Mouse (Mus musculus): ENCODE measurements around the gene Fdxacb1. TPM values are rescaled to one million over a fixed set of nuclear protein-coding genes. Genes with fewer than 3 reads are reported as not detected.
A peak's percentile ranks its signal among the peaks of the same experiment; 100 is the strongest.

Fdxacb1 gene
- total and polyA plus RNA-seq, 2 experiments from 2014 or later = 7.9 to 10.0 TPM

- ATAC-seq (ENCODE audit: insufficient read depth, low read depth) = no peak
- no peak overlapping the region for H3K27ac ChIP-seq (ENCODE audit: low read depth)
- DNase-seq (ENCODE audit: low spot score) = no peak
These were observed 6.4 kb upstream of the Fdxacb1 start for GRCm38 (mm10) chr9:50761520-50762243.

DNA sequence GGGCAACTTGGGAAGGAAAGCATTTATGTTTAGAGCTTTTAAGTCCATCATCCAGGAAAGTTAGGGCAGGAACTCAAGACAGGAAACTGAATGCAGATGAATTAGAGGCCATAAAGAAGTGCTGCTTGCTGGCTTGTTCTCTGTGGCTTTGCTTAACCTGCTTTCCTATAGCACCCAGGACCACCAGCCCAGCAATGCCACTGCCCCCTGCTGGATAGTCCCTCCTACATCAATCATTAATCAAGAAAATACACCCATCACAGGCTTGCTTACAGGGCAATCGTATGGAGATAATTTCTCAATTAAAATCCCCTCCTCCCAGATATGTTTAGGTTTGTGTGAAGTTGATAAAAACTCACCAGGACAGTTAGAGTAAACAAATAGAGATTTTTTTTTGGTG lies 4.7 kb upstream of the Fdxacb1 start:
- no peaks in the 10 kb centered on the region for H3K36me3 ChIP-seq (replicated peaks; ENCODE audit: control insufficient read depth, insufficient read depth, low read length)
- H3K4me1 ChIP-seq (ENCODE audit: control insufficient read depth, insufficient read depth) = peaks cover 6% of the 10 kb centered on the region
- H3K27ac ChIP-seq (ENCODE audit: low read depth) = no peak overlapping the region
- H3K27me3 ChIP-seq (ENCODE audit: control insufficient read depth, insufficient read depth, low read length) = no peaks in the 10 kb centered on the region
- DNase-seq (ENCODE audit: low spot score) (peak; percentile 46), ATAC-seq (ENCODE audit: insufficient read depth, low read depth) (no peak)
- H3K4me2 ChIP-seq (ENCODE audit: low read depth, low read length) = no peak overlapping the region
- H3K9ac ChIP-seq (replicated peaks; ENCODE audit: low read depth, low read length) = no peak overlapping the region
- no peak overlapping the region for H3K4me3 ChIP-seq (ENCODE audit: low read depth, low read length)
- no peaks in the 10 kb centered on the region for H3K9me3 ChIP-seq (replicated peaks; ENCODE audit: control insufficient read depth, low read length)
- WGBS = 60% methylated on average over 1 of the region's 1 CpGs
- TF ChIP-seq EP300 (IDR thresholded peaks at IDR 0.05; ENCODE audit: low read depth) (no peak), CTCF (IDR thresholded peaks at IDR 0.05; ENCODE audit: low read depth) (peak; percentile 71)

More at GRCm38 (mm10) chr9:50761520-50762243, 6.4 kb upstream of the Fdxacb1 start:
- 61% methylated on average over 6 of the region's 6 CpGs for WGBS
- Histone ChIP-seq H3K9me3 (replicated peaks; ENCODE audit: control insufficient read depth, low read length) (no peaks in the 10 kb centered on the region), H3K4me2 (ENCODE audit: low read depth, low read length) (no peak overlapping the region), H3K36me3 (replicated peaks; ENCODE audit: control insufficient read depth, insufficient read depth, low read length) (peaks cover 3% of the 10 kb centered on the region), H3K4me3 (ENCODE audit: low read depth, low read length) (no peak overlapping the region), H3K27me3 (ENCODE audit: control insufficient read depth, insufficient read depth, low read length) (no peaks in the 10 kb centered on the region), H3K9ac (replicated peaks; ENCODE audit: low read depth, low read length) (no peak overlapping the region), H3K4me1 (ENCODE audit: control insufficient read depth, insufficient read depth) (no peaks in the 10 kb centered on the region)
- no peak for TF ChIP-seq EP300 (IDR thresholded peaks at IDR 0.05; ENCODE audit: low read depth)
- no peak for TF ChIP-seq CTCF (IDR thresholded peaks at IDR 0.05; ENCODE audit: low read depth)

DNA sequence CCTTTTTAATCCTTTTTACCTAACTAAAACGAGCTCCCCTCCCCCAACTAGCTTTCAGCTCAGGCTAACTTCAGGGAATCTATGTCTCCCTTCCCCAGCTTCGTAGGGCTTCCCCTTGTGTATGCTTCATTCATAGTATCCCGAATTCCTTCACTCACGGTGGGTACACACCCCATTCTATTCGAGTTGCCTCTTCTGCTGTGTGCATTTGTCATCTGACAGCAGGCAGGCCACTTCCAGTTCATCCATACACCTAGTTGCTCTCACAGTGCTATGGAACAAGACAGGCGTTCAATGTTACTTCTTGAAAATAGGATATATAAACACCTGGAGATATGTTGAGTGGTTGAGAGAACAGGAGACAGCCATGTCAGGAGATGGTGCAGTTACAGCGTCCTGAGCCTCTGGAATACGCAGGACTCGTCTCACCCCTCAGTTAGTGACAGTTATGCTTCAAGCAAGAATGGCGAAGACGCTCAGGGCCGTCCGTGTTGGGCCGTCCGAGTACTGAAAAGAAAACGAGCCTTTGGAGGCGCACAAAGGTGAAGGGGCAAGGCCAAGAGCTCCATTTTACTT lies 417 bp upstream of the Fdxacb1 start:
- Histone ChIP-seq H3K36me3 (replicated peaks; ENCODE audit: control insufficient read depth, insufficient read depth, low read length) (peaks cover 13% of the 10 kb centered on the region; the same call in 1 of the 2 replicates), H3K9me3 (replicated peaks; ENCODE audit: control insufficient read depth, low read length) (no peaks in the 10 kb centered on the region), H3K4me1 (ENCODE audit: control insufficient read depth, insufficient read depth) (peaks cover 19% of the 10 kb centered on the region), H3K27me3 (ENCODE audit: control insufficient read depth, insufficient read depth, low read length) (no peaks in the 10 kb centered on the region), H3K4me2 (ENCODE audit: low read depth, low read length) (peak overlapping the region; percentile 76), H3K27ac (ENCODE audit: low read depth) (peak overlapping the region; percentile 88), H3K9ac (replicated peaks; ENCODE audit: low read depth, low read length) (peak overlapping the region; percentile 55), H3K4me3 (ENCODE audit: low read depth, low read length) (peak overlapping the region; percentile 57)
- ATAC-seq (ENCODE audit: insufficient read depth, low read depth) (no peak; the same call in 1 of the 2 replicates), DNase-seq (ENCODE audit: low spot score) (no peak)
- 4% methylated on average over 17 of the region's 17 CpGs for WGBS
- no peak for TF ChIP-seq CTCF (IDR thresholded peaks at IDR 0.05; ENCODE audit: low read depth)
- no peak; the same call in 1 of the 2 replicates for TF ChIP-seq EP300 (IDR thresholded peaks at IDR 0.05; ENCODE audit: low read depth)

DNA sequence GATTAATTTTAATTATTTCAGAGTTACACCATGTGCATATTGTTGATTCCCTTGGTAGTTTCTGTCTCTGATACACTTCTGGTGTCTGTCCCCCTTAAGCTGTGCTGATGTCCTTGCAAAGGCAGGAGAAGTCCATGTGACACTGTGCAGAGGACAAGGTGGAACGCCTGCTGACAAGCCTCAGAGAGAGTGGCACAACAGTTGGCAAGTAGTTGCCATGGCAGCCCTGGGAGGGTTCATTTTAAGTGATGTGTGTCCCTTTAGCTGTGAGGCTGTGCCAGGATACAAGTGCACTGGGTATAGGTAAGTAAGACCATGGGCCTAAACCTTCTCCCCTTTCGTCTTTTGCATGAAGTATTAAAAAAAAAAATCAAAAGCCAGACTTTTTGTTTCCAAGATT lies 2.0 kb downstream of the Fdxacb1 start:
- Histone ChIP-seq H3K27ac (ENCODE audit: low read depth) (no peak overlapping the region), H3K36me3 (replicated peaks; ENCODE audit: control insufficient read depth, insufficient read depth, low read length) (peaks cover 13% of the 10 kb centered on the region; the same call in 1 of the 2 replicates), H3K4me2 (ENCODE audit: low read depth, low read length) (no peak overlapping the region), H3K27me3 (ENCODE audit: control insufficient read depth, insufficient read depth, low read length) (no peaks in the 10 kb centered on the region), H3K4me1 (ENCODE audit: control insufficient read depth, insufficient read depth) (peaks cover 23% of the 10 kb centered on the region), H3K9ac (replicated peaks; ENCODE audit: low read depth, low read length) (no peak overlapping the region), H3K4me3 (ENCODE audit: low read depth, low read length) (no peak overlapping the region), H3K9me3 (replicated peaks; ENCODE audit: control insufficient read depth, low read length) (no peaks in the 10 kb centered on the region)
- no peak for ATAC-seq (ENCODE audit: insufficient read depth, low read depth)
- DNase-seq (ENCODE audit: low spot score) = no peak
- 70% methylated on average over 2 of the region's 2 CpGs for WGBS
- no peak for TF ChIP-seq EP300 (IDR thresholded peaks at IDR 0.05; ENCODE audit: low read depth)
- TF ChIP-seq CTCF (IDR thresholded peaks at IDR 0.05; ENCODE audit: low read depth) = no peak

GRCm38 (mm10) chr9:50774026-50774462 lies 6.0 kb downstream of the Fdxacb1 start:
- ATAC-seq (ENCODE audit: insufficient read depth, low read depth) = no peak
- H3K9me3 ChIP-seq (replicated peaks; ENCODE audit: control insufficient read depth, low read length) = no peaks in the 10 kb centered on the region
- peaks cover 16% of the 10 kb centered on the region; the same call in 1 of the 2 replicates for H3K36me3 ChIP-seq (replicated peaks; ENCODE audit: control insufficient read depth, insufficient read depth, low read length)
- H3K4me2 ChIP-seq (ENCODE audit: low read depth, low read length) = peak overlapping the region; percentile 80
- H3K27ac ChIP-seq (ENCODE audit: low read depth) = no peak overlapping the region
- H3K27me3 ChIP-seq (ENCODE audit: control insufficient read depth, insufficient read depth, low read length) = no peaks in the 10 kb centered on the region
- TF ChIP-seq EP300 (IDR thresholded peaks at IDR 0.05; ENCODE audit: low read depth) = no peak
- no peak for TF ChIP-seq CTCF (IDR thresholded peaks at IDR 0.05; ENCODE audit: low read depth)
- peaks cover 21% of the 10 kb centered on the region; the same call in 1 of the 2 replicates for H3K4me1 ChIP-seq (ENCODE audit: control insufficient read depth, insufficient read depth)
- no peak overlapping the region for H3K4me3 ChIP-seq (ENCODE audit: low read depth, low read length)
- no peak for DNase-seq (ENCODE audit: low spot score)
- 0 out of 2 replicates have a peak overlapping the region, but pooled peaks have one; percentile 84 for H3K9ac ChIP-seq (replicated peaks; ENCODE audit: low read depth, low read length)
- WGBS = 74% methylated on average over 4 of the region's 4 CpGs
